Mouse (Mus musculus) G1E (cell line): ENCODE measurements around the gene Akap11.

Experiments used
- CTCF ChIP-seq: IDR thresholded peaks from 2 replicates; pipeline ENCODE4 v1.5.1; 2012; ENCODE audit warnings: low read depth, low read length, inconsistent platforms, mixed read lengths
- GATA1 ChIP-seq: IDR thresholded peaks from 2 replicates; pipeline ENCODE4 v1.6.1; 2012; ENCODE audit warnings: borderline replicate concordance, low read length, inconsistent platforms, mixed read lengths
- GATA2 ChIP-seq: IDR thresholded peaks from 2 replicates; pipeline ENCODE4 v1.6.1; 2012; ENCODE audit warnings: low read depth, low read length, inconsistent platforms, borderline replicate concordance
- POLR2AphosphoS5 ChIP-seq: IDR thresholded peaks from 2 replicates; pipeline ENCODE4 v1.6.1; 2012; ENCODE audit warnings: low read depth, low read length, inconsistent platforms; ENCODE audit not compliant: insufficient replicate concordance
- TAL1 ChIP-seq: conservative IDR thresholded peaks from 2 replicates; pipeline ENCODE4 v1.6.1; 2012; ENCODE audit warnings: low read depth, low read length, inconsistent platforms, mixed read lengths

GRCm38 (mm10) chr14:78563211-78563610, 26.6 kb upstream of the Akap11 start:
- TF ChIP-seq GATA1 (no peak), CTCF (no peak), POLR2AphosphoS5 (no peak), TAL1 (no peak), GATA2 (no peak)
